Mouse (Mus musculus) olfactory bulb, adult 2 months (tissue): ENCODE data around the gene Nup188. TPM values are rescaled to one million over a fixed set of nuclear protein-coding genes. Genes with fewer than 3 reads are reported as not detected.

Experiments used
- H3K27ac ChIP-seq: fragments of 200-500 bp; 2 replicates; pipeline ENCODE4 v1.5.1; 2012; ENCODE audit warnings: low read depth, low read length; ENCODE audit not compliant: insufficient read depth
- H3K4me1 ChIP-seq: fragments of 200-500 bp; 2 replicates; pipeline ENCODE4 v1.6.1; 2012; ENCODE audit warnings: low read length; ENCODE audit not compliant: control insufficient read depth, insufficient read depth
- H3K4me3 ChIP-seq: fragments of 200-500 bp; 2 replicates; pipeline ENCODE4 v1.5.1; 2012; ENCODE audit warnings: mild to moderate bottlenecking, low read depth, low read length, moderate library complexity; ENCODE audit not compliant: insufficient read depth
- CTCF ChIP-seq: fragments of 200-500 bp; IDR thresholded peaks from 2 replicates; pipeline ENCODE4 v1.5.1; 2012; ENCODE audit warnings: low read depth, mild to moderate bottlenecking, low read length, moderate library complexity; ENCODE audit not compliant: insufficient read depth
- POLR2A ChIP-seq: fragments of 200-500 bp; IDR thresholded peaks from 2 replicates; pipeline ENCODE4 v1.6.1; 2012; ENCODE audit warnings: mild to moderate bottlenecking, low read depth, low read length, moderate library complexity; ENCODE audit not compliant: insufficient read depth
- WGBS: fragments of 180-500 bp; shearing (Covaris S2); methylation state at CpG from one replicate; pipeline ENCODE4 v1.1.7; 2018; 5-methylcytosine and 5-hydroxymethylcytosine counted together
- polyA plus RNA-seq: library from polyadenylated mRNA; stranded (reverse); fragments of >200 nt; gene quantifications from 2 replicates; pipeline ENCODE4 v1.2.4, GENCODE M21; 2012; ENCODE audit warnings: low replicate concordance; ENCODE audit not compliant: missing spikeins, insufficient read depth, insufficient read length

The Nup188 gene
- polyA plus RNA-seq, 1 experiment = not detected

- no peaks in the 10 kb centered on the region for H3K4me1 ChIP-seq
- 92% methylated on average over 3 of the region's 3 CpGs for WGBS
- H3K27ac ChIP-seq = no peak overlapping the region
- TF ChIP-seq POLR2A (no peak), CTCF (no peak)
- H3K4me3 ChIP-seq = no peak overlapping the region
Observed at GRCm38 (mm10) chr2:30309351-30309750, 23.2 kb downstream of the Nup188 start.

- no peak overlapping the region for H3K27ac ChIP-seq
- 81% methylated on average over 2 of the region's 2 CpGs for WGBS
- no peaks in the 10 kb centered on the region for H3K4me1 ChIP-seq
- TF ChIP-seq CTCF (no peak), POLR2A (no peak)
- H3K4me3 ChIP-seq = no peak overlapping the region
Observed at GRCm38 (mm10) chr2:30311481-30311880, 25.3 kb downstream of the Nup188 start.

DNA sequence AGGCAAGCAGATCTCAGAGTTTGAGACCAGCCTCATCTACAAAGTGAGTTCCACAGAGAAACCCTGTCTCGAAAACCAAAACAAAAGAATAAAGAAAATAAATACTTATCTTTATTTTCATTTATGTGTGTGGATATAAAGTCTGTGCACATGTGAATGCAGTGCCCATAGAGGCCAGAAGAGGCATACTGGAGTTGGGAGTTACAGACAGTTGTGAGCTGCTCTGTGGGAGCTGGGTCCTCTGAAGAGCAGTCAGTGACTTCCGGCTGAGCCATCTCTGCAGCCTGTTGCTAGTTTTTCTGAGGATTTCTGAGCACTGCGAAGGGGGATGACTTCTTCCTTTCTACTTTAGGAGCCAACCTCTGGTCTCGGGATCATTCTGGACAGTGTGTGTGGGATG is 29.9 kb downstream of the Nup188 start:
- Histone ChIP-seq H3K4me1 (no peaks in the 10 kb centered on the region), H3K4me3 (no peak overlapping the region), H3K27ac (no peak overlapping the region)
- TF ChIP-seq POLR2A (no peak), CTCF (no peak)
- WGBS = 93% methylated on average over 4 of the region's 4 CpGs

DNA sequence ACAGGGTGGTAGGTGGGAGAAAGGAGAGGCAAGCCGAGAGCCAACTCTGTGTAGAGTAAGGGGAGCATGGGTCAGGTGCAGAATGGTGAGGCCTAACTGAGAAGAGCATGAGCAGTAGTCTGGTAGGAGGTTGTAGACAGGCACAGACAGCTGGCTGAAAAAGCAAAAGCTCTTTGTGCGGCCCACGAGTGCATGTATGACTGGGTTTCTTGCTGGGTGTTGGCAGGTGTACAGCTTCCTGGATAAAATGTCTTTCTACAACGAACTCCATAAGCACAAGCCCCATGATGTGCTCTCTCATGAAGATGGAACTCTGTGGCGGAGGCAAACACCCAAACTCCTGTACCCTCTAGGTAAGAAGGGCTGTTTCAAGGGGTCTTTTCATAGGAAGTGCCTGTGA is 30.8 kb downstream of the Nup188 start:
- Histone ChIP-seq H3K4me3 (no peak overlapping the region), H3K27ac (no peak overlapping the region), H3K4me1 (no peaks in the 10 kb centered on the region)
- WGBS = 87% methylated on average over 5 of the region's 5 CpGs
- TF ChIP-seq CTCF (no peak), POLR2A (no peak)

DNA sequence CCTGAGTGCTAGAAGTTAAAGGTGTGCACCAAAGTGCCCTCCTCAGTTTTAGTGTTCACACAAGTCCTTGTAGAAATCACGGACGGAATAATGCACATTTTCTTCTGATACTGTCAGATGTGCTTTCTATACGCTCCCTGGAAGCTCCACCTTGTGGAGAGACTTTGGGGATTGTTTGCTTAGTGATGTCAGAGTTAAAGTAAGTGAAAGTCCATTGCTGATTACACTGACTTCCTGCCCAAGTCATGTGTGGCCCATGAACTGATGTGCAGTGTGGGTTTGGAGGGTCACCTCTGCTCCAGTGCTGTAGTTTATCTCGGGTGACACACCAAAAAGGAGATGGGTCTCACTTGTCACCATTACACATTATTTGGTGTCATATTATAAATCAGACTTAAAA is 33.1 kb downstream of the Nup188 start:
- no peak overlapping the region for H3K4me3 ChIP-seq
- H3K4me1 ChIP-seq = no peaks in the 10 kb centered on the region
- TF ChIP-seq POLR2A (no peak), CTCF (no peak)
- WGBS = 95% methylated on average over 4 of the region's 4 CpGs
- H3K27ac ChIP-seq = no peak overlapping the region

DNA sequence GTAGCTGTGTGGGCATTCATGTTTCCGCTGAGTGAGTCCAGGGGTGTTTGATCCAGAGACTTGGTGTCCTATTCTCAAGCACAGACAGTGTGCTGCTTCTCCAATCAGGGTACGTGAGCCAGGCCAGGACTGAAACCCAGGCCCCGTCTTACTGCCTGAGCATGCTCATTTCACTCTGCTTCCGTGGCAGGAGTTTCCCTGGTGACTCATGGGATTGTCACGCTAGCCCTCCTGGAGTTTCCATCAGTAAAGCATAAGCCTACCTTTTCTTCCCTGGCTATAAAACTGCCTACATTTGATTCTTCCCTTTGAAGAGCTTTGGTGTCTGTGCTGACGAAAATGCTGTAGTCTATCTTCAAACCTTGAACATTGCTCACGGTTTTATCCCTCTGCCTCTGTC is 36.9 kb downstream of the Nup188 start:
- Histone ChIP-seq H3K4me3 (no peak overlapping the region), H3K27ac (no peak overlapping the region), H3K4me1 (no peaks in the 10 kb centered on the region)
- TF ChIP-seq CTCF (no peak), POLR2A (no peak)
- 75% methylated on average over 7 of the region's 7 CpGs for WGBS

DNA sequence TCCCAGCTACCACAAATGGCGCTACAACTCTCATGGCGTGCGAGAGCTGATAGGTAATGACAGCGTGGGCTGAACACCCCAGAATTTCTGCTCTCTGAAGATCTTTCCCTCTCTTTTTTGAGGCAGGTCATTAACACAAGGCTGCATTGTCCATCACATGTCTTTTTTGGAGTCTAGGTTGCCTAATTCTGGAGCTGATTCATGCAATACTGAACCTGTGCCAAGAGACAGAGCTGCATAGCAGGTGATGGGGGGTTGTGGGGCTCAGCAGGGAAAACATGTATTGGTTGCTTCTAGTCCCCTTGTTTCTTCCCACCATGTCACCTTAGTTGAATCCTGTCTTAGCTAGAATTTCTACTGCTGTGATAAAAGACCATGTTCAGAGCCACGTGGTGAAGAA is 39.1 kb downstream of the Nup188 start:
- Histone ChIP-seq H3K27ac (no peak overlapping the region), H3K4me3 (no peak overlapping the region), H3K4me1 (no peaks in the 10 kb centered on the region)
- 90% methylated on average over 5 of the region's 5 CpGs for WGBS
- TF ChIP-seq POLR2A = no peak
- TF ChIP-seq CTCF = no peak

GRCm38 (mm10) chr2:30327276-30327675 is 41.1 kb downstream of the Nup188 start:
- Histone ChIP-seq H3K27ac (no peak overlapping the region), H3K4me3 (no peak overlapping the region), H3K4me1 (no peaks in the 10 kb centered on the region)
- TF ChIP-seq CTCF (no peak), POLR2A (no peak)
- 85% methylated on average over 7 of the region's 7 CpGs for WGBS

- Histone ChIP-seq H3K4me1 (no peaks in the 10 kb centered on the region), H3K4me3 (no peak overlapping the region), H3K27ac (no peak overlapping the region)
- TF ChIP-seq POLR2A (no peak), CTCF (no peak)
- WGBS = 72% methylated on average over 3 of the region's 3 CpGs
Observed at GRCm38 (mm10) chr2:30328791-30329190, 42.6 kb downstream of the Nup188 start.

DNA sequence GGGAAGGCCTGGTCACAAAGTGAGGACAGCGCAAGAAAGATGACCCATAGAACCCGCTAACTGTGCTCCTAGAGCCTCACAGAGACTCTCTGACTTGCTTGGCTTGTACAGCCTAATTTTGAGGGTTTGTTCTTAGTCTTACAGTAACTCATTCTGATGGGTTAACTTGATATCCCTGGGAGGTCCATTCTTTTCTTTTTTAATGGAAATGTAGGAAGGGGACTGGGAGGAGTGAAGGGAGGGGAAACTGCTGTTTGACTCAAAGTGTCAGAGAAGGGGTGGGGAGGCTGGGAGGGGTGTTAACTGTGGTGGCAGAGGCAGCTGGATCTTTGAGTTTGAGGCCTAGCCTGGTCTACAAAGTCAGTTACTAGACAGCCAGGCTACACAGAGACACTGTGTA is 49.1 kb downstream of the Nup188 start:
- no peak for TF ChIP-seq CTCF
- no peak for TF ChIP-seq POLR2A
- Histone ChIP-seq H3K4me1 (peaks cover 17% of the 10 kb centered on the region), H3K4me3 (no peak overlapping the region), H3K27ac (no peak overlapping the region)
- WGBS = 91% methylated on average over 2 of the region's 2 CpGs
